Mouse (Mus musculus) erythroblast, embryonic 14.5 days (primary cell): ENCODE data around the gene Qdpr.

ENCODE experiments used
- GATA1 ChIP-seq: IDR thresholded peaks from 2 replicates; pipeline ENCODE4 v1.6.1; 2012; ENCODE audit warnings: low read length, inconsistent platforms, mixed read lengths
- TAL1 ChIP-seq: IDR thresholded peaks from 3 replicates; pipeline ENCODE4 v1.6.1; 2012; ENCODE audit warnings: low read length, inconsistent platforms, mixed read lengths

GRCm38 (mm10) chr5:45424021-45424886, 25.8 kb downstream of the Qdpr start:
- TF ChIP-seq TAL1 (no peak), GATA1 (no peak)
